Mouse (Mus musculus): ENCODE data around the gene Slc27a5.

Slc27a5 gene

GRCm38 (mm10) chr7:12986906-12987305 is 11.1 kb downstream of the Slc27a5 start:
- DNase-seq (ENCODE audit: low read depth, low spot score): peak; percentile 61

- no peak for DNase-seq (ENCODE audit: low read depth, low spot score)
Observed at GRCm38 (mm10) chr7:12985724-12986123, 12.3 kb downstream of the Slc27a5 start.

- DNase-seq (ENCODE audit: low read depth, low spot score): peak; percentile 51
Observed at GRCm38 (mm10) chr7:12980291-12980690, 17.7 kb downstream of the Slc27a5 start.

GRCm38 (mm10) chr7:12979776-12980175 is 18.2 kb downstream of the Slc27a5 start:
- DNase-seq (ENCODE audit: low read depth, low spot score): peak; percentile 48

GRCm38 (mm10) chr7:12978931-12979722 is 18.9 kb downstream of the Slc27a5 start:
- DNase-seq (ENCODE audit: low read depth, low spot score): no peak

- peak; percentile 96 for DNase-seq (ENCODE audit: low read depth, low spot score)
Observed at GRCm38 (mm10) chr7:12977682-12978389, 20.2 kb downstream of the Slc27a5 start, which contains the start of gene Zfp446. Gene Zfp446 (plus strand): TSS chr7:12977848.

- DNase-seq (ENCODE audit: low read depth, low spot score): peak; percentile 53
Observed at GRCm38 (mm10) chr7:12970906-12971305, 27.1 kb downstream of the Slc27a5 start.

- peak; percentile 33 for DNase-seq (ENCODE audit: low read depth, low spot score)
Observed at GRCm38 (mm10) chr7:12966104-12966845, 31.7 kb downstream of the Slc27a5 start.

- peak; percentile 90 for DNase-seq (ENCODE audit: low read depth, low spot score)
Observed at GRCm38 (mm10) chr7:12965678-12966091, 32.3 kb downstream of the Slc27a5 start, which contains the start of gene Zfp324. Gene Zfp324 (plus strand): TSS chr7:12965838.

- DNase-seq (ENCODE audit: low read depth, low spot score): peak; percentile 92
Observed at GRCm38 (mm10) chr7:12961511-12962141, 36.4 kb downstream of the Slc27a5 start.

GRCm38 (mm10) chr7:12959718-12960117 is 38.3 kb downstream of the Slc27a5 start:
- DNase-seq (ENCODE audit: low read depth, low spot score): peak; percentile 76

- no peak for DNase-seq (ENCODE audit: low read depth, low spot score)
Observed at GRCm38 (mm10) chr7:12958948-12959347, 39.0 kb downstream of the Slc27a5 start.

GRCm38 (mm10) chr7:12957511-12957910 is 40.5 kb downstream of the Slc27a5 start:
- DNase-seq (ENCODE audit: low read depth, low spot score): no peak

GRCm38 (mm10) chr7:12954896-12955295 is 43.1 kb downstream of the Slc27a5 start:
- DNase-seq (ENCODE audit: low read depth, low spot score): peak; percentile 74

- DNase-seq (ENCODE audit: low read depth, low spot score): no peak
Observed at GRCm38 (mm10) chr7:12949872-12950229, 48.1 kb downstream of the Slc27a5 start.

GRCm38 (mm10) chr7:12949032-12949871 is 48.7 kb downstream of the Slc27a5 start:
- peak; percentile 99 for DNase-seq (ENCODE audit: low read depth, low spot score)

- peak; percentile 71 for DNase-seq (ENCODE audit: low read depth, low spot score)
Observed at GRCm38 (mm10) chr7:12943488-12943887, 54.5 kb downstream of the Slc27a5 start.

- DNase-seq (ENCODE audit: low read depth, low spot score): no peak
Observed at GRCm38 (mm10) chr7:12940599-12940998, 57.4 kb downstream of the Slc27a5 start.
